Mouse (Mus musculus): ENCODE data around the gene Tnk1. TPM values are rescaled to one million over a fixed set of nuclear protein-coding genes. Genes with fewer than 3 reads are reported as not detected.

Gene Tnk1
- polyA plus RNA-seq, 1 experiment from 2014 or later, result 0.29 TPM

DNA sequence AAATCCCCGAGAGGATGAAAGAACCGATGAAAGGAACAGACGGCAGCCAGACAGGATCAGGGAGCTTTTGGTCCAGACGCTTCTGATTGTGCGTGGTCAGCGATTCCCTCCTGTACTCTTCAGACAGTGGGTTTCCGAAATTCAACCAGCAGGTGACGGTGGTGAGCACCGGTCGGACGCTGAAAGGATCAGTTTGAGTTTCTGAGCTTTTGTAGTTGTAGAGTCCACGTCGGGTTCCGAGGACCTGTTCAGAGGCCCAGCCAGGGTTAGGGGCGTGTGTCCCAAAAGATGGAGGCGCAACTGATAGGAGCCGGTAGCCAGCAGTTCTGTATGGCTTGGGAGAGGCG is 21.9 kb upstream of the Tnk1 start:
- H3K4me2 ChIP-seq (ENCODE audit: low read length), result peak overlapping the region; percentile 72
- peak overlapping the region; percentile 59 for H3K9ac ChIP-seq (replicated peaks; ENCODE audit: low read depth, low read length)
- H3K4me3 ChIP-seq (replicated peaks; ENCODE audit: low read length), result peak overlapping the region; percentile 44
- no peaks in the 10 kb centered on the region for H3K36me3 ChIP-seq (ENCODE audit: control insufficient read depth, insufficient read depth)
- H3K9me3 ChIP-seq (ENCODE audit: control insufficient read depth, low read length), result no peaks in the 10 kb centered on the region
- 2% methylated on average over 18 of the region's 18 CpGs for WGBS
- peaks cover 5% of the 10 kb centered on the region; the same call in 1 of the 2 replicates for H3K27me3 ChIP-seq (replicated peaks; ENCODE audit: control insufficient read depth, insufficient read depth, low read length)
- peak; percentile 45 for ATAC-seq
- no peak overlapping the region for H3K27ac ChIP-seq (ENCODE audit: low read length)
- H3K4me1 ChIP-seq (replicated peaks; ENCODE audit: control insufficient read depth, insufficient read depth, low read length), result peaks cover 16% of the 10 kb centered on the region

DNA sequence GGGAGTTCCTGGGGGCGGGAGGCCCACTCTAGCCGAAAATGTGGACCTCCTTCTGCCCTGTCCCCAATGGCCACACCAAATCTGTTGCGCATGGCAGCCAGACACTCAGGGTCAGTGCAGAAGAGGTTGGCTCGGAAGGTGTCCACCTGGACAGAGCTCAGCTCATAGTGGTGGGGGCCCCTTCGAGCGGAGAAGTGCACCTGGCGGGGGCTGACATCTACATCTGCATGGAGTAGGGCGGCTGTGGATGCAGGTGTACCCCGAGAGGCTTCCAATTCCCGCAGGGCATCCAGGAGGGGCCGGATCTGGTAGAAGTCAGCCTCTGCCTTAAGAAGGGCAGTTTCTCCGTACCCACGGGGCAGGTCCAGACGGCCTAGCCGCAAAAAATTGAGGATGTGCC is 21.2 kb upstream of the Tnk1 start:
- H3K9ac ChIP-seq (replicated peaks; ENCODE audit: low read depth, low read length), result 0 out of 2 replicates have a peak overlapping the region, but pooled peaks have one; percentile 8
- H3K9me3 ChIP-seq (ENCODE audit: control insufficient read depth, low read length), result no peaks in the 10 kb centered on the region
- peaks cover 16% of the 10 kb centered on the region for H3K4me1 ChIP-seq (replicated peaks; ENCODE audit: control insufficient read depth, insufficient read depth, low read length)
- ATAC-seq, result no peak
- 51% methylated on average over 15 of the region's 15 CpGs for WGBS
- no peaks in the 10 kb centered on the region for H3K36me3 ChIP-seq (ENCODE audit: control insufficient read depth, insufficient read depth)
- H3K27me3 ChIP-seq (replicated peaks; ENCODE audit: control insufficient read depth, insufficient read depth, low read length), result peaks cover 5% of the 10 kb centered on the region; the same call in 1 of the 2 replicates
- no peak overlapping the region for H3K4me3 ChIP-seq (replicated peaks; ENCODE audit: low read length)
- no peak overlapping the region for H3K4me2 ChIP-seq (ENCODE audit: low read length)
- no peak overlapping the region for H3K27ac ChIP-seq (ENCODE audit: low read length)

DNA sequence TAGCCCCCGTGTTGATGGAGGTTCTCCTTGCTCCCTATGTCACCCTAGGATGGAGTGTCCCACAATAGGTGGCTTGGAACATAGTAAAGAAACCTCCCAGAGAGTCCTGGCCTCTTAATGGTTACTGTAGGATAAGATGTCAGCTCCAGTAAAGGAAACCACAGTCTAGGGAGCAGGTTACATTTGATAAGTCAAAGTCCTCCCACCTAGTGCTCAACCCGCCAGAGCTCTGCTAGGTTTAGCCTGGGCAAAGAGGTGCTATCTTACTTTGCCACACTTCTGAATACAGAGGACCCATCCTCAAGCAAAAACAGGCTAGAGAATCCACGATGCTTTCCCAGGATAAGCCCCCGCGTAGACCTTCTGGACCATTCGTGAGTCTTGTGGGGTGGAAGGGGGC is 20.4 kb upstream of the Tnk1 start:
- Histone ChIP-seq H3K4me3 (replicated peaks; ENCODE audit: low read length) (no peak overlapping the region), H3K27me3 (replicated peaks; ENCODE audit: control insufficient read depth, insufficient read depth, low read length) (peaks cover 5% of the 10 kb centered on the region; the same call in 1 of the 2 replicates), H3K9ac (replicated peaks; ENCODE audit: low read depth, low read length) (no peak overlapping the region), H3K27ac (ENCODE audit: low read length) (no peak overlapping the region), H3K9me3 (ENCODE audit: control insufficient read depth, low read length) (no peaks in the 10 kb centered on the region), H3K36me3 (ENCODE audit: control insufficient read depth, insufficient read depth) (no peaks in the 10 kb centered on the region), H3K4me2 (ENCODE audit: low read length) (no peak overlapping the region), H3K4me1 (replicated peaks; ENCODE audit: control insufficient read depth, insufficient read depth, low read length) (peaks cover 16% of the 10 kb centered on the region)
- ATAC-seq, result no peak
- 86% methylated on average over 6 of the region's 6 CpGs for WGBS

DNA sequence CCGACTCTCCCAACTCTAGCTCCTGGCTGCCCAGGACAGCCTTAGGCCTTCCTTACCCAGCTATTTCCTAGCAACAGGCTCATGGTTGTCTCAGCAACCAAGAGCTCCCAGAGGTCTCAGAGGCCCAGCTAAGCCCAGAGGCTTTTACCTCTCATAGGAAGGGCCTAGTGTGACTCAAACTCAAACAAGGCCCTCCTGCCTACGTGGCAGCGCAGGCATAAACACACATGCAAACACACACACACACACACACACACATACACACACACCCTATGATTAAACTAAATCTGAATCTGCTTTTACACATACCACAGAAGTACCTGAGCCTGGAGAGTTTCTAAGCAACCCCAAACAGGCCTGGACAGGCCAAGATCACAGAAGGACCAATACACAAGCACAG is 19.9 kb upstream of the Tnk1 start:
- Histone ChIP-seq H3K27me3 (replicated peaks; ENCODE audit: control insufficient read depth, insufficient read depth, low read length) (peaks cover 5% of the 10 kb centered on the region; the same call in 1 of the 2 replicates), H3K9me3 (ENCODE audit: control insufficient read depth, low read length) (no peaks in the 10 kb centered on the region), H3K36me3 (ENCODE audit: control insufficient read depth, insufficient read depth) (no peaks in the 10 kb centered on the region), H3K4me1 (replicated peaks; ENCODE audit: control insufficient read depth, insufficient read depth, low read length) (peaks cover 16% of the 10 kb centered on the region), H3K9ac (replicated peaks; ENCODE audit: low read depth, low read length) (no peak overlapping the region), H3K4me2 (ENCODE audit: low read length) (no peak overlapping the region), H3K4me3 (replicated peaks; ENCODE audit: low read length) (no peak overlapping the region), H3K27ac (ENCODE audit: low read length) (no peak overlapping the region)
- 83% methylated on average over 3 of the region's 3 CpGs for WGBS
- ATAC-seq, result no peak

- peaks cover 16% of the 10 kb centered on the region for H3K4me1 ChIP-seq (replicated peaks; ENCODE audit: control insufficient read depth, insufficient read depth, low read length)
- no peaks in the 10 kb centered on the region for H3K36me3 ChIP-seq (ENCODE audit: control insufficient read depth, insufficient read depth)
- peak within 1 kb of the TSS; percentile 24 for H3K4me2 ChIP-seq (ENCODE audit: low read length)
- no peak within 1 kb of the TSS for H3K27ac ChIP-seq (ENCODE audit: low read length)
- H3K9ac ChIP-seq (replicated peaks; ENCODE audit: low read depth, low read length), result no peak within 1 kb of the TSS
- 83% methylated on average over 11 of the region's 11 CpGs for WGBS
- no peak for ATAC-seq
- H3K27me3 ChIP-seq (replicated peaks; ENCODE audit: control insufficient read depth, insufficient read depth, low read length), result peaks cover 5% of the 10 kb centered on the region; the same call in 1 of the 2 replicates
- H3K9me3 ChIP-seq (ENCODE audit: control insufficient read depth, low read length), result no peaks in the 10 kb centered on the region
- H3K4me3 ChIP-seq (replicated peaks; ENCODE audit: low read length), result no peak within 1 kb of the TSS
Observed at GRCm38 (mm10) chr11:69877878-69878277, 19.3 kb upstream of the Tnk1 start, which contains the start of gene Tmem95. Gene Tmem95 (minus strand): TSS chr11:69878018.

GRCm38 (mm10) chr11:69876867-69877266 is 18.3 kb upstream of the Tnk1 start:
- WGBS, result 3% methylated on average over 12 of the region's 12 CpGs
- Histone ChIP-seq H3K4me3 (replicated peaks; ENCODE audit: low read length) (no peak overlapping the region), H3K4me2 (ENCODE audit: low read length) (peak overlapping the region; percentile 24), H3K27ac (ENCODE audit: low read length) (no peak overlapping the region), H3K36me3 (ENCODE audit: control insufficient read depth, insufficient read depth) (no peaks in the 10 kb centered on the region), H3K27me3 (replicated peaks; ENCODE audit: control insufficient read depth, insufficient read depth, low read length) (peaks cover 3% of the 10 kb centered on the region; the same call in 1 of the 2 replicates), H3K4me1 (replicated peaks; ENCODE audit: control insufficient read depth, insufficient read depth, low read length) (peaks cover 16% of the 10 kb centered on the region), H3K9ac (replicated peaks; ENCODE audit: low read depth, low read length) (no peak overlapping the region), H3K9me3 (ENCODE audit: control insufficient read depth, low read length) (no peaks in the 10 kb centered on the region)
- peak; percentile 45; the same call in 1 of the 2 replicates for ATAC-seq

- H3K36me3 ChIP-seq (ENCODE audit: control insufficient read depth, insufficient read depth), result no peaks in the 10 kb centered on the region
- no peak overlapping the region for H3K9ac ChIP-seq (replicated peaks; ENCODE audit: low read depth, low read length)
- H3K9me3 ChIP-seq (ENCODE audit: control insufficient read depth, low read length), result no peaks in the 10 kb centered on the region
- H3K4me1 ChIP-seq (replicated peaks; ENCODE audit: control insufficient read depth, insufficient read depth, low read length), result peaks cover 11% of the 10 kb centered on the region
- peaks cover 2% of the 10 kb centered on the region; the same call in 1 of the 2 replicates for H3K27me3 ChIP-seq (replicated peaks; ENCODE audit: control insufficient read depth, insufficient read depth, low read length)
- no peak overlapping the region for H3K27ac ChIP-seq (ENCODE audit: low read length)
- no peak for ATAC-seq
- no peak overlapping the region for H3K4me2 ChIP-seq (ENCODE audit: low read length)
- no peak overlapping the region for H3K4me3 ChIP-seq (replicated peaks; ENCODE audit: low read length)
- 74% methylated on average over 7 of the region's 7 CpGs for WGBS
Observed at GRCm38 (mm10) chr11:69876186-69876585, 17.7 kb upstream of the Tnk1 start.

DNA sequence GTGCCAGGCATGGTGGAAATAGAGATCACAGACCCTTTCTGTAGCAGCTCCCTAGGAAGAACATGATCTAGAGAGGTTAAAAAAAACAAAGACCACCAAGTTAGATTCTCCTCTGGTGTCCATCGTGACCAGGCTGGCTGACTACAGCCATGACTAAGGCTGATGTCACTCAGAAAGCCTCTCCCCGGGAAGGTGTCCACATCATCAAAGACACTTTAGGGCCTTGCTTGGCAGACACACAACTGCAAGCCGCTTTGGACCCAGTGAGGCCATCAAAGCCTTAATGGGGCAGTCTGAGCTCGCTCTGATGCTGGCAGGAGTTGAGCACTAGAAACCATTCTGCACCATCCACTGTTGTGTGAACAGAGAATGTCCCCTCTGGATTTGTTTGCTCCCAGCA is 13.9 kb upstream of the Tnk1 start:
- no peaks in the 10 kb centered on the region for H3K36me3 ChIP-seq (ENCODE audit: control insufficient read depth, insufficient read depth)
- no peak overlapping the region for H3K4me3 ChIP-seq (replicated peaks; ENCODE audit: low read length)
- no peaks in the 10 kb centered on the region; the same call in 1 of the 2 replicates for H3K27me3 ChIP-seq (replicated peaks; ENCODE audit: control insufficient read depth, insufficient read depth, low read length)
- WGBS, result 84% methylated on average over 4 of the region's 4 CpGs
- H3K4me1 ChIP-seq (replicated peaks; ENCODE audit: control insufficient read depth, insufficient read depth, low read length), result 0 out of 2 replicates have a peak, but pooled peaks cover 3% of the 10 kb centered on the region
- no peak overlapping the region for H3K9ac ChIP-seq (replicated peaks; ENCODE audit: low read depth, low read length)
- no peaks in the 10 kb centered on the region for H3K9me3 ChIP-seq (ENCODE audit: control insufficient read depth, low read length)
- H3K4me2 ChIP-seq (ENCODE audit: low read length), result no peak overlapping the region
- ATAC-seq, result no peak
- no peak overlapping the region for H3K27ac ChIP-seq (ENCODE audit: low read length)

GRCm38 (mm10) chr11:69871822-69872221 is 13.3 kb upstream of the Tnk1 start:
- no peak for ATAC-seq
- Histone ChIP-seq H3K9me3 (ENCODE audit: control insufficient read depth, low read length) (no peaks in the 10 kb centered on the region), H3K27ac (ENCODE audit: low read length) (no peak overlapping the region), H3K36me3 (ENCODE audit: control insufficient read depth, insufficient read depth) (no peaks in the 10 kb centered on the region), H3K4me3 (replicated peaks; ENCODE audit: low read length) (no peak overlapping the region), H3K9ac (replicated peaks; ENCODE audit: low read depth, low read length) (no peak overlapping the region), H3K4me1 (replicated peaks; ENCODE audit: control insufficient read depth, insufficient read depth, low read length) (no peaks in the 10 kb centered on the region), H3K27me3 (replicated peaks; ENCODE audit: control insufficient read depth, insufficient read depth, low read length) (no peaks in the 10 kb centered on the region; the same call in 1 of the 2 replicates), H3K4me2 (ENCODE audit: low read length) (no peak overlapping the region)
- WGBS, result 89% methylated on average over 7 of the region's 7 CpGs

Measured in forebrain, embryonic 16.5 days (tissue).